Mouse (Mus musculus): Measurements from ENCODE around the gene Mapt. TPM values are rescaled to one million over a fixed set of nuclear protein-coding genes. Genes with fewer than 3 reads are reported as not detected.

Gene Mapt
- polyA plus RNA-seq, 1 experiment: 0.76 TPM

DNA sequence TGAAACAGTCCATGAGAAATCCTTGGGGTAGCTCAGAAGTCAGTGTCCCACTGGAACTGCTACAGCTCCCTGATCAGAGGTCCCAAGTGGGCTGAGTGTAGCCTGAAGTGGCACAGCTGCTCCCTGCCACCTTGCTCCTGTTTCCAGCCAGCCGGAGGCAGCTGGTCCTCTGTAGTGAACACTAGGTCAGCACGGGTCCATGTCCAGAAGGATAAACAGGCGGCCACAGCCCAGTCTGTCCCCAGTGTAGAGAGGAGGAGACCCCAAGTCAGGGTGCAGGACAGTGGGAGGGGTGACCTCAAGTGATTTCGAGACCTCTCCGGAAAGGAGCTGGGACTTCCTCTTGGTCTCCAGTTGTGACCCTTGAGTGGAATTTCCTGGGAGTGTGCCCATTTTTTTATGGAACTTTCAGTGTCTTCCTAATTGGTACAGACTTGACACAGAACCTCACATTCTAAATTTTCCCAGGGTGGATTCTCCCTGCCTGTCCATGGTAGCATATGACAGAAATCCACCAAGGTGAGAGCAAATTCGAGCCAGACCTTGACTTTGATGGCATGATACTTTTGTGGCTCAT lies 16.0 kb downstream of the Mapt start:
- Histone ChIP-seq H3K4me3 (replicated peaks) (no peak overlapping the region), H3K9me3 (no peaks in the 10 kb centered on the region), H3K4me1 (peaks cover 42% of the 10 kb centered on the region), H3K36me3 (replicated peaks; ENCODE audit: low read length) (no peaks in the 10 kb centered on the region), H3K27me3 (replicated peaks) (peaks cover 34% of the 10 kb centered on the region)
- TF ChIP-seq GATA1 (IDR thresholded peaks at IDR 0.05; ENCODE audit: borderline replicate concordance, low read length) (no peak), FLI1 (IDR thresholded peaks at IDR 0.05; ENCODE audit: low read length) (no peak)

DNA sequence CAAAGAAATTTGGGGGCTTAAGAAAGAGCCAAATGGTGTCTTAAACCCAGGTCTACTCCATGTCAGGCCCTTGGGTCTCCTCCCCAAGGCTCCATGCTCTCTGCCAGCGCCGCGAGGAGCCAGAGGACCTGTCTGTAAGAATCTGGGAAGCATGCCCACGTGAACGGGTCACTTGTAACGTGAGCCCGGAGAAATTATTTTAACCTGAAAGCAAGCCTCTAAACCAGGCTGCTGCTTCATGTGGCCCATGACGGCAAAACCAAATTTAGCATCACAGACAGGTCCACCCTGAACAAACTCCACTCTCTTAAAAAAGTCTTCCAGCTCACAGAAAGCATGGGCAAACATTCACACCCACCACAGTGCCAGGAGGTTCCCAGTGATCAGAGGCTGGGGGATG lies 18.2 kb downstream of the Mapt start:
- Histone ChIP-seq H3K4me3 (replicated peaks) (no peak overlapping the region), H3K27me3 (replicated peaks) (peaks cover 33% of the 10 kb centered on the region), H3K4me1 (peaks cover 41% of the 10 kb centered on the region), H3K36me3 (replicated peaks; ENCODE audit: low read length) (no peaks in the 10 kb centered on the region), H3K9me3 (no peaks in the 10 kb centered on the region)
- no peak for TF ChIP-seq GATA1 (IDR thresholded peaks at IDR 0.05; ENCODE audit: borderline replicate concordance, low read length)
- no peak for TF ChIP-seq FLI1 (IDR thresholded peaks at IDR 0.05; ENCODE audit: low read length)

- Histone ChIP-seq H3K4me3 (replicated peaks) (no peak overlapping the region), H3K36me3 (replicated peaks; ENCODE audit: low read length) (no peaks in the 10 kb centered on the region), H3K4me1 (peaks cover 26% of the 10 kb centered on the region), H3K27me3 (replicated peaks) (peaks cover 42% of the 10 kb centered on the region), H3K9me3 (no peaks in the 10 kb centered on the region)
- no peak for TF ChIP-seq GATA1 (IDR thresholded peaks at IDR 0.05; ENCODE audit: borderline replicate concordance, low read length)
- no peak for TF ChIP-seq FLI1 (IDR thresholded peaks at IDR 0.05; ENCODE audit: low read length)
Observed at GRCm38 (mm10) chr11:104251121-104251520, 19.9 kb downstream of the Mapt start.

DNA sequence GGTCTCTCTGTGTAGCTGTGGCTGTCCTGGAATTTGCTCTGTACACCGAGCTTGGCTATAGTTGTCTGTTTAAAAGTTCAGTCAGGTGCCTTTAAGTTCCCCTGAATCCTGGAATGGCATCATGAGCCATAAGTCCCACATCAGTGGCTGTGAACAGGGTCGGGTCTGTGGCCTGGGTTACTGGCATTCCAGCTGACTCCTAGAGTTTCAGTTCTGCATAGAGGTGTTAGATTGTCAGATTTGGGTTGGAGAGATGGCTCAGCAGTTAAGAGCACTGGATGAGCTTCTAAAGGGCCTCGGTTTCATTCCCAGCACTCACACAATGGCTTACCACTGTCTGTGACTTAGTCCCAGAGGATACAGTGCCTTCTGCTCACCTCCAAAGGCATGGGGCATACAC lies 20.9 kb downstream of the Mapt start:
- TF ChIP-seq FLI1 (IDR thresholded peaks at IDR 0.05; ENCODE audit: low read length): no peak
- no peak for TF ChIP-seq GATA1 (IDR thresholded peaks at IDR 0.05; ENCODE audit: borderline replicate concordance, low read length)
- Histone ChIP-seq H3K27me3 (replicated peaks) (peaks cover 48% of the 10 kb centered on the region), H3K36me3 (replicated peaks; ENCODE audit: low read length) (no peaks in the 10 kb centered on the region), H3K4me3 (replicated peaks) (no peak overlapping the region), H3K4me1 (peaks cover 17% of the 10 kb centered on the region), H3K9me3 (no peaks in the 10 kb centered on the region)

DNA sequence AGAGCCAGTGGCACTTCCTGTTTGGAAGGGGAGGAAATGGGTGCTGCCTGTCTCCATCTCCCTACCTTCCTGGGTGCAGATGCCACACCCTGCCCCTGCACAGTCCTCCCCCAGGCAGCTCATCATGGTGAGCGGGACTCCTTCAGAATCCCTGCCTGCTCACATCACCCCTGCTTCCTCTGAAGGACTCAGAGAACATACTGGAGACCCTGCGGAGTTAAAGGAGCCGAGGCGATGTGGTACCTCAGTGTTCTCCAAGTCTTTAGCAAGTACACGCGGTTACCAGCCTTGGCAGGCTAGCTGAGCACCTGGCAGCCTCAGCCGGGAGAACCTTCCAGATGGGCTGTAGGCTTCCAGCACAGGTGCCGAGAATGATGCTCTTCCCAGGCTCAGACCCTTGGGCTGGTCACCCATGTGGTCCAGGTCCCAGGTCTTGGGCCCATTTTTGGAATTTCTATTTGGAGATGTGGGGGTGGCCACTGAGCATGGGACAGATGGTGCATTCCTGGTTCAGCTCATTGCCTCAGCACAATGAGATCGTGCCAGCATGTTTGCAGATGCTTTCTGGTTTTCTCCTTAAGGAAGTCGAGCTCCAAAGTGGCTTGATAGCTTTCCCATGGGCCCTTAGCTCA lies 23.3 kb downstream of the Mapt start:
- no peak for TF ChIP-seq FLI1 (IDR thresholded peaks at IDR 0.05; ENCODE audit: low read length)
- TF ChIP-seq GATA1 (IDR thresholded peaks at IDR 0.05; ENCODE audit: borderline replicate concordance, low read length): no peak
- Histone ChIP-seq H3K27me3 (replicated peaks) (peaks cover 49% of the 10 kb centered on the region), H3K4me1 (peaks cover 13% of the 10 kb centered on the region), H3K36me3 (replicated peaks; ENCODE audit: low read length) (no peaks in the 10 kb centered on the region), H3K9me3 (no peaks in the 10 kb centered on the region), H3K4me3 (replicated peaks) (no peak overlapping the region)

GRCm38 (mm10) chr11:104256179-104256578 lies 25.0 kb downstream of the Mapt start:
- Histone ChIP-seq H3K4me3 (replicated peaks) (no peak overlapping the region), H3K4me1 (peaks cover 13% of the 10 kb centered on the region)
- TF ChIP-seq FLI1 (IDR thresholded peaks at IDR 0.05; ENCODE audit: low read length) (no peak), GATA1 (IDR thresholded peaks at IDR 0.05; ENCODE audit: borderline replicate concordance, low read length) (no peak)

DNA sequence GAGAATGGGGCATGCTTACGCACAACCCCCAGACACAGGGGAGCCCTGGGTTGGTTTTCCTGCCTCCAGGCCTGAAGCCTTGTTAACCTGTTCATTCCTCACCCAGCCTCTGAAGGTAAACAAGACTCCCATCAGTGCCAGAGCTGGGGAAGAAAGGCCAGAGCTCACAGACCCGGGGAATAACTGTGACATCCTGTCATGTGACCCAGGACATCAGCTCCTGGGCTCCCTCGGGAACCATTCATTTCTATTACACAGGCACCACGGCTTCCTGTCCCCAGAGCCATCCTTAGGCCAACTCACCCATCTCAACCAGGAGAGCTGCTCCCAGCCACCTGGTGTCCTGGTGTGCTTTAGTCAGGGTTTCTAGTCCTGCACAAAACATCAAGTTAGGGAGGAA lies 27.8 kb downstream of the Mapt start:
- Histone ChIP-seq H3K4me1 (peaks cover 16% of the 10 kb centered on the region), H3K4me3 (replicated peaks) (no peak overlapping the region), H3K36me3 (replicated peaks; ENCODE audit: low read length) (no peaks in the 10 kb centered on the region), H3K27me3 (replicated peaks) (peaks cover 45% of the 10 kb centered on the region), H3K9me3 (no peaks in the 10 kb centered on the region)
- TF ChIP-seq GATA1 (IDR thresholded peaks at IDR 0.05; ENCODE audit: borderline replicate concordance, low read length): no peak
- TF ChIP-seq FLI1 (IDR thresholded peaks at IDR 0.05; ENCODE audit: low read length): no peak

More at GRCm38 (mm10) chr11:104256179-104256578, 25.0 kb downstream of the Mapt start:
- Histone ChIP-seq H3K9me3 (no peaks in the 10 kb centered on the region), H3K27me3 (replicated peaks) (peaks cover 45% of the 10 kb centered on the region), H3K36me3 (replicated peaks; ENCODE audit: low read length) (no peaks in the 10 kb centered on the region)

- Histone ChIP-seq H3K27me3 (replicated peaks) (peaks cover 34% of the 10 kb centered on the region), H3K9me3 (no peaks in the 10 kb centered on the region), H3K4me1 (peaks cover 3% of the 10 kb centered on the region; the same call in 1 of the 2 replicates), H3K4me3 (replicated peaks) (no peak overlapping the region), H3K36me3 (replicated peaks; ENCODE audit: low read length) (no peaks in the 10 kb centered on the region)
- no peak for TF ChIP-seq GATA1 (IDR thresholded peaks at IDR 0.05; ENCODE audit: borderline replicate concordance, low read length)
- TF ChIP-seq FLI1 (IDR thresholded peaks at IDR 0.05; ENCODE audit: low read length): no peak
Observed at GRCm38 (mm10) chr11:104264683-104265082, 33.5 kb downstream of the Mapt start.

DNA sequence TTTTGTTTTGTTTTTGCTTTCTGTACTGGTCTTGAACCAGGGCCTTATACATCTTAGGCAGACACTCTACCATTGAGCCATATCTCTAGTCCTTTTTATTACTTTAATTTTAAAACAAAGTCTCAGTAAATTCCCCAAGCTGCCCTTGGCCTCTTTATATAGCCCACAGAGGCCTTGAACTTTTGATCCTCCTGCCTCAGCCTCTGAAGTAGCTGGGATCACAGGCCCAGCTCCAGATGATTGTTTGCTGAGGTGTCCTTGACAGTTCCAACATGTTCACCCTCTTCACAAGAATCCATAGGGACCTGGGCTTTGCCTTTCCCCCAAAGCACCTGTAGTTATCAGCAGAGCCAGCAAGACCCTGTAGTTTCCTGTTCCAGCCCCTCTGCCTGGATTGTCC lies 34.5 kb downstream of the Mapt start:
- Histone ChIP-seq H3K27me3 (replicated peaks) (peaks cover 43% of the 10 kb centered on the region), H3K36me3 (replicated peaks; ENCODE audit: low read length) (no peaks in the 10 kb centered on the region), H3K4me1 (peaks cover 3% of the 10 kb centered on the region; the same call in 1 of the 2 replicates), H3K4me3 (replicated peaks) (no peak overlapping the region), H3K9me3 (no peaks in the 10 kb centered on the region)
- TF ChIP-seq GATA1 (IDR thresholded peaks at IDR 0.05; ENCODE audit: borderline replicate concordance, low read length): no peak
- no peak for TF ChIP-seq FLI1 (IDR thresholded peaks at IDR 0.05; ENCODE audit: low read length)

- Histone ChIP-seq H3K36me3 (replicated peaks; ENCODE audit: low read length) (no peaks in the 10 kb centered on the region), H3K4me3 (replicated peaks) (no peak overlapping the region), H3K27me3 (replicated peaks) (peaks cover 40% of the 10 kb centered on the region), H3K4me1 (no peaks in the 10 kb centered on the region), H3K9me3 (no peaks in the 10 kb centered on the region)
- TF ChIP-seq FLI1 (IDR thresholded peaks at IDR 0.05; ENCODE audit: low read length): no peak
- TF ChIP-seq GATA1 (IDR thresholded peaks at IDR 0.05; ENCODE audit: borderline replicate concordance, low read length): no peak
Observed at GRCm38 (mm10) chr11:104267380-104267779, 36.2 kb downstream of the Mapt start.
